Mouse (Mus musculus): ENCODE data around the gene Dusp22.

GRCm38 (mm10) chr13:30682328-30682727, 22.5 kb downstream of the Dusp22 start:
- TF ChIP-seq ZNF384 (IDR thresholded peaks at IDR 0.05; ENCODE audit: low read depth, low read length) (no peak), ZC3H11A (IDR thresholded peaks at IDR 0.05; ENCODE audit: borderline replicate concordance, low read depth, low read length) (no peak)

All from ES-E14 (cell line).